ENCODE assay signal across 8 mouse cellular contexts in the genomic region with DNA sequence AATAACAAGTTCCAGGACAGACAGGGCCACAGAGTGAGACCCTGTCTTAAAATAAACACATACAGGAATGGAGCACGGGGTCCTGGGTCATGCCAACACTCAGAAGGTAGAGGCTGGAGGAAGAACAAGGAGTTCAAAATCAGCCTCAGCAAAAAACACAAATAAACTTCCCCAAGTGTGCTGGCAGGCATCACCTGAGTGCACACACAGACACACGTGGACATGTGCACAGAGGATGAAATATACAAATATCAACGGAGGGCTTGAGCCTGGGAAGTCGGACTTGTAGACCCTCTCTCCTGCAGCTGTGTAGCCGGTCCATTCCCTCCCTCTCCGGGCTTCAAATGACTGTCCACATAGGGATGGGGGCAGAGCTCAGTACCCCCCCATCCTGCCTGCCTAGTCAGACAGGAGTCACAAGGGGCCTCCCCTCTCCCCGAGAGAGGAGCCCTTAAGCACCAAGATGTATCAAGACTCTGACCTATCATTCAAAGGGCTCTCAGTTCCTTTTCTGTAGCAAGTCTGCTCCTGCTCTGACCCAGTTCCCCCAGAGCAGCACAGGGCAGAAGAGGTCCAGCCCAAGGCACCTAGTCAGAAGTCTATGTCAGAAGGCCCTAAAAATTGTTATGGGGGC. TPM values are rescaled to one million over a fixed set of nuclear protein-coding genes. Genes with fewer than 3 reads are reported as not detected.
DNase-seq lines count a peak whose midpoint lies in the region; ATAC-seq and TF ChIP-seq lines count a peak whose summit lies in the region.

No protein-coding gene starts in this region.

- no peak for TF ChIP-seq CTCF in bone marrow, adult 2 months (IDR thresholded peaks at IDR 0.05; ENCODE audit: control insufficient read depth, insufficient read depth, low read length)

- H3K27me3 ChIP-seq in kidney, embryonic 15.5 days, result no peaks in the 10 kb centered on the region
- no peaks in the 10 kb centered on the region for H3K27me3 ChIP-seq in hindbrain, embryonic 12.5 days
- no peaks in the 10 kb centered on the region for H3K27me3 ChIP-seq in midbrain, embryonic 15.5 days (replicated peaks)

- peak overlapping the region; percentile 82 for H3K4me2 ChIP-seq in kidney, embryonic 15.5 days
- peak overlapping the region; percentile 84 for H3K4me2 ChIP-seq in hindbrain, embryonic 12.5 days (replicated peaks)
- H3K4me2 ChIP-seq in midbrain, embryonic 15.5 days, result peak overlapping the region; percentile 93

- no peak for DNase-seq in kidney, adult 8-10 months
- no peak for DNase-seq in frontal cortex, postnatal 14 days (ENCODE audit: low spot score in 2 of 2)
- no peak for DNase-seq in adrenal gland, adult 2 months
- DNase-seq in gastrocnemius, postnatal 36 days, result no peak

- intact Hi-C loops in gastrocnemius, postnatal 36 days (cut with DNase I), result no loop called here

- peak overlapping the region; percentile 70 for H3K4me3 ChIP-seq in kidney, embryonic 15.5 days (replicated peaks)
- H3K4me3 ChIP-seq in bone marrow, adult 2 months (replicated peaks; ENCODE audit: control insufficient read depth, low read depth, low read length), result no peak overlapping the region
- peak overlapping the region; percentile 90 for H3K4me3 ChIP-seq in hindbrain, embryonic 12.5 days
- peak overlapping the region; percentile 95 for H3K4me3 ChIP-seq in midbrain, embryonic 15.5 days

- H3K4me1 ChIP-seq in kidney, embryonic 15.5 days, result peaks cover 81% of the 10 kb centered on the region
- peaks cover 12% of the 10 kb centered on the region for H3K4me1 ChIP-seq in bone marrow, adult 2 months (ENCODE audit: control insufficient read depth, insufficient read depth, low read length)
- H3K4me1 ChIP-seq in hindbrain, embryonic 12.5 days, result peaks cover 72% of the 10 kb centered on the region
- H3K4me1 ChIP-seq in midbrain, embryonic 15.5 days, result peaks cover 79% of the 10 kb centered on the region

- TF ChIP-seq POLR2A in bone marrow, adult 2 months (IDR thresholded peaks at IDR 0.05; ENCODE audit: borderline replicate concordance, control insufficient read depth, low read depth, low read length), result no peak

- peak overlapping the region; percentile 97 for H3K27ac ChIP-seq in kidney, embryonic 15.5 days
- peak overlapping the region; percentile 61 for H3K27ac ChIP-seq in bone marrow, adult 2 months (ENCODE audit: control insufficient read depth, insufficient read depth, low read depth, low read length, poor library complexity)
- peak overlapping the region; percentile 99 for H3K27ac ChIP-seq in hindbrain, embryonic 12.5 days
- H3K27ac ChIP-seq in midbrain, embryonic 15.5 days, result peak overlapping the region; percentile 98

- ATAC-seq in kidney, embryonic 15.5 days (replicated peaks; ENCODE audit: low FRiP score), result no peak
- no peak for ATAC-seq in hindbrain, embryonic 12.5 days (ENCODE audit: low FRiP score)
- no peak for ATAC-seq in midbrain, embryonic 15.5 days (replicated peaks)

- H3K9ac ChIP-seq in kidney, embryonic 15.5 days, result peak overlapping the region; percentile 39
- H3K9ac ChIP-seq in hindbrain, embryonic 12.5 days, result peak overlapping the region; percentile 99
- peak overlapping the region; percentile 61 for H3K9ac ChIP-seq in midbrain, embryonic 15.5 days

- H3K9me3 ChIP-seq in kidney, embryonic 15.5 days (replicated peaks), result no peaks in the 10 kb centered on the region
- no peaks in the 10 kb centered on the region for H3K9me3 ChIP-seq in hindbrain, embryonic 12.5 days (replicated peaks)
- H3K9me3 ChIP-seq in midbrain, embryonic 15.5 days, result no peaks in the 10 kb centered on the region

- WGBS in kidney, embryonic 15.5 days, result 15% methylated on average over 7 of the region's 7 CpGs
- WGBS in bone marrow, adult 2 months, result 12% methylated on average over 7 of the region's 7 CpGs
- 9% methylated on average over 7 of the region's 7 CpGs for WGBS in hindbrain, embryonic 12.5 days
- WGBS in midbrain, embryonic 15.5 days, result 10% methylated on average over 7 of the region's 7 CpGs

- H3K36me3 ChIP-seq in kidney, embryonic 15.5 days, result peaks cover 5% of the 10 kb centered on the region
- H3K36me3 ChIP-seq in hindbrain, embryonic 12.5 days, result peaks cover 1% of the 10 kb centered on the region; the same call in 1 of the 2 replicates
- no peaks in the 10 kb centered on the region for H3K36me3 ChIP-seq in midbrain, embryonic 15.5 days (replicated peaks)

RNA-seq across cellular contexts. Expression of gene Pprc1, which starts 3.3 kb away (rescaled TPM):
- polyA plus RNA-seq in kidney, embryonic 15.5 days (2015; fragmentation: Nextera tagmentation; extraction: Ambion mirVana), result 33.3 and 44.6 TPM in 2 replicates
- polyA plus RNA-seq in bone marrow, adult 2 months (2011; ENCODE audit: insufficient read depth, insufficient read length, low replicate concordance, missing spikeins), result 42.0 and 51.5 TPM in 2 replicates
- polyA plus RNA-seq in hindbrain, embryonic 12.5 days (2016; fragmentation: Nextera tagmentation; extraction: Ambion mirVana), result 28.5 and 30.8 TPM in 2 replicates
- 22.0 and 22.5 TPM in 2 replicates for polyA plus RNA-seq in midbrain, embryonic 15.5 days (2015; fragmentation: Nextera tagmentation; extraction: Ambion mirVana)
- total RNA-seq in adrenal gland, adult 2 months (2021), result 10 to 100 TPM; 22.5 to 36.4 TPM
- polyA plus RNA-seq in adrenal gland, adult 2 months (2012; rRNA removed), result 16.0 and 19.1 TPM in 2 replicates
- 10 to 100 TPM; 12.2 to 21.8 TPM for total RNA-seq in gastrocnemius, postnatal 36 days (2021)

RNA-seq across cellular contexts. Expression of gene Ldb1, which starts 3.6 kb away (rescaled TPM):
- polyA plus RNA-seq in kidney, embryonic 15.5 days (2015; fragmentation: Nextera tagmentation; extraction: Ambion mirVana), result 83.4 and 91.9 TPM in 2 replicates
- polyA plus RNA-seq in bone marrow, adult 2 months (2011; ENCODE audit: insufficient read depth, insufficient read length, low replicate concordance, missing spikeins), result 177 and 217 TPM in 2 replicates
- polyA plus RNA-seq in hindbrain, embryonic 12.5 days (2016; fragmentation: Nextera tagmentation; extraction: Ambion mirVana), result 129 and 138 TPM in 2 replicates
- polyA plus RNA-seq in midbrain, embryonic 15.5 days (2015; fragmentation: Nextera tagmentation; extraction: Ambion mirVana), result 122 and 129 TPM in 2 replicates
- 10 to 100 TPM; 58.2 to 67.1 TPM for total RNA-seq in adrenal gland, adult 2 months (2021)
- polyA plus RNA-seq in adrenal gland, adult 2 months (2012; rRNA removed), result 99.3 and 117 TPM in 2 replicates
- 10 to 100 TPM; 14.1 to 18.1 TPM for total RNA-seq in gastrocnemius, postnatal 36 days (2021)

RNA-seq across cellular contexts. Expression of gene Nolc1, which starts 34.2 kb away (rescaled TPM):
- polyA plus RNA-seq in kidney, embryonic 15.5 days (2015; fragmentation: Nextera tagmentation; extraction: Ambion mirVana), result 99.4 and 101 TPM in 2 replicates
- polyA plus RNA-seq in bone marrow, adult 2 months (2011; ENCODE audit: insufficient read depth, insufficient read length, low replicate concordance, missing spikeins), result 36.1 and 52.2 TPM in 2 replicates
- polyA plus RNA-seq in hindbrain, embryonic 12.5 days (2016; fragmentation: Nextera tagmentation; extraction: Ambion mirVana), result 84.9 and 88.7 TPM in 2 replicates
- 65.5 and 70.3 TPM in 2 replicates for polyA plus RNA-seq in midbrain, embryonic 15.5 days (2015; fragmentation: Nextera tagmentation; extraction: Ambion mirVana)
- 10 to 100 TPM; 44.6 to 72.2 TPM for total RNA-seq in adrenal gland, adult 2 months (2021)
- polyA plus RNA-seq in adrenal gland, adult 2 months (2012; rRNA removed), result 4.3 and 5.8 TPM in 2 replicates
- total RNA-seq in gastrocnemius, postnatal 36 days (2021), result 10 to 100 TPM; 15.7 to 20.4 TPM

RNA-seq across cellular contexts. Expression of gene Hps6, which starts 38.1 kb away (rescaled TPM):
- 8.3 and 8.9 TPM in 2 replicates for polyA plus RNA-seq in kidney, embryonic 15.5 days (2015; fragmentation: Nextera tagmentation; extraction: Ambion mirVana)
- polyA plus RNA-seq in bone marrow, adult 2 months (2011; ENCODE audit: insufficient read depth, insufficient read length, low replicate concordance, missing spikeins), result 1.2 and 1.9 TPM in 2 replicates
- polyA plus RNA-seq in hindbrain, embryonic 12.5 days (2016; fragmentation: Nextera tagmentation; extraction: Ambion mirVana), result 4.8 and 5.1 TPM in 2 replicates
- polyA plus RNA-seq in midbrain, embryonic 15.5 days (2015; fragmentation: Nextera tagmentation; extraction: Ambion mirVana), result 3.9 and 4.0 TPM in 2 replicates
- total RNA-seq in adrenal gland, adult 2 months (2021), result 10 to 100 TPM; 11.2 to 15.4 TPM
- polyA plus RNA-seq in adrenal gland, adult 2 months (2012; rRNA removed), result 16.7 and 19.7 TPM in 2 replicates
- 1 to 10 TPM; 3.1 to 3.2 TPM for total RNA-seq in gastrocnemius, postnatal 36 days (2021)

RNA-seq across cellular contexts. Expression of gene Armh3, which starts 43.1 kb away (rescaled TPM):
- polyA plus RNA-seq in kidney, embryonic 15.5 days (2015; fragmentation: Nextera tagmentation; extraction: Ambion mirVana), result 18.6 and 18.8 TPM in 2 replicates
- polyA plus RNA-seq in bone marrow, adult 2 months (2011; ENCODE audit: insufficient read depth, insufficient read length, low replicate concordance, missing spikeins), result 2.8 and 5.3 TPM in 2 replicates
- 21.3 and 24.2 TPM in 2 replicates for polyA plus RNA-seq in hindbrain, embryonic 12.5 days (2016; fragmentation: Nextera tagmentation; extraction: Ambion mirVana)
- 25.4 and 25.9 TPM in 2 replicates for polyA plus RNA-seq in midbrain, embryonic 15.5 days (2015; fragmentation: Nextera tagmentation; extraction: Ambion mirVana)
- total RNA-seq in adrenal gland, adult 2 months (2021), result 10 to 100 TPM; 15.5 to 17.3 TPM
- polyA plus RNA-seq in adrenal gland, adult 2 months (2012; rRNA removed), result 6.1 and 8.5 TPM in 2 replicates
- total RNA-seq in gastrocnemius, postnatal 36 days (2021), result 10 to 100 TPM; 11.1 to 12.6 TPM

Comparison
In these comparisons a context has a peak if more than half of its experiments do, and no peak if none do; other contexts are left out.
1. H3K9ac ChIP-seq: peak in every context shown above with its lines; median percentile 99 in hindbrain, embryonic 12.5 days; 61 in midbrain, embryonic 15.5 days; 39 in kidney, embryonic 15.5 days.